8 mouse cellular contexts compared by ENCODE assay signal in genomic region chr19:6076564-6077393, GRCm38 (mm10). TPM values are rescaled to one million over a fixed set of nuclear protein-coding genes. Genes with fewer than 3 reads are reported as not detected.
DNase-seq lines count a peak whose midpoint lies in the region; ATAC-seq and TF ChIP-seq lines count a peak whose summit lies in the region.

Vps51 (minus strand) TSS chr19:6077231.

- peak; percentile 93 for ATAC-seq in forebrain, embryonic 16.5 days
- ATAC-seq in neural tube, embryonic 15.5 days (ENCODE audit: low FRiP score), result peak; percentile 87

- H3K36me3 ChIP-seq in MEL (ENCODE audit: control insufficient read depth in 1 of 2, insufficient read depth in 2 of 2, low read length in 2 of 2), result peaks cover 0 to 4% of the 10 kb centered on the region in 2 experiments; a peak in 1 of 4 replicates
- peaks cover 11% of the 10 kb centered on the region for H3K36me3 ChIP-seq in forebrain, embryonic 16.5 days (ENCODE audit: control insufficient read depth, insufficient read depth)
- peaks cover 24% of the 10 kb centered on the region for H3K36me3 ChIP-seq in neural tube, embryonic 15.5 days

- intact Hi-C loops in heart, postnatal 25 days (cut with DNase I), result no loop called here

- peak within 1 kb of the TSS; percentile 88 for H3K9ac ChIP-seq in MEL (ENCODE audit: control insufficient read depth, low read depth, low read length, poor library complexity, severe bottlenecking)
- H3K9ac ChIP-seq in forebrain, embryonic 16.5 days (replicated peaks; ENCODE audit: low read depth, low read length), result peak within 1 kb of the TSS; percentile 76
- H3K9ac ChIP-seq in neural tube, embryonic 15.5 days (replicated peaks), result peak within 1 kb of the TSS; percentile 63

- no peaks in the 10 kb centered on the region for H3K27me3 ChIP-seq in MEL (ENCODE audit: control insufficient read depth in 1 of 2, insufficient read depth in 2 of 2, low read length in 2 of 2)
- no peaks in the 10 kb centered on the region for H3K27me3 ChIP-seq in forebrain, embryonic 16.5 days (replicated peaks; ENCODE audit: control insufficient read depth, insufficient read depth, low read length)
- no peaks in the 10 kb centered on the region for H3K27me3 ChIP-seq in neural tube, embryonic 15.5 days (replicated peaks)

- H3K4me2 ChIP-seq in forebrain, embryonic 16.5 days (ENCODE audit: low read length), result peak within 1 kb of the TSS; percentile 94
- H3K4me2 ChIP-seq in neural tube, embryonic 15.5 days, result peak within 1 kb of the TSS; percentile 91

- H3K4me3 ChIP-seq in MEL (ENCODE audit: control insufficient read depth in 1 of 2, insufficient read depth in 1 of 2, low read depth in 2 of 2, low read length in 2 of 2), result peak within 1 kb of the TSS; percentile 79 to 89
- H3K4me3 ChIP-seq in forebrain, embryonic 16.5 days (replicated peaks; ENCODE audit: low read length), result peak within 1 kb of the TSS; percentile 65
- peak within 1 kb of the TSS; percentile 80 for H3K4me3 ChIP-seq in lung, adult 2 months (replicated peaks; ENCODE audit: extremely low read depth, low read depth, low read length)
- peak within 1 kb of the TSS; percentile 63 for H3K4me3 ChIP-seq in neural tube, embryonic 15.5 days (replicated peaks)

- H3K27ac ChIP-seq in MEL (ENCODE audit: control insufficient read depth, low read depth, low read length), result peak within 1 kb of the TSS; percentile 72
- H3K27ac ChIP-seq in forebrain, embryonic 16.5 days (ENCODE audit: low read length), result peak within 1 kb of the TSS; percentile 82
- H3K27ac ChIP-seq in neural tube, embryonic 15.5 days (replicated peaks), result peak within 1 kb of the TSS; percentile 92

- no peaks in the 10 kb centered on the region for H3K9me3 ChIP-seq in MEL (replicated peaks; ENCODE audit: insufficient read depth, low read length)
- H3K9me3 ChIP-seq in forebrain, embryonic 16.5 days (ENCODE audit: control insufficient read depth, low read length), result no peaks in the 10 kb centered on the region
- no peaks in the 10 kb centered on the region for H3K9me3 ChIP-seq in neural tube, embryonic 15.5 days (replicated peaks)

- 2% methylated on average over 33 of the region's 33 CpGs for WGBS in forebrain, embryonic 16.5 days
- under 1% methylated on average over 33 of the region's 33 CpGs for WGBS in lung, adult 2 months
- 2% methylated on average over 33 of the region's 33 CpGs for WGBS in neural tube, embryonic 15.5 days

- peak; percentile 62 to 76; a peak in 3 of 4 replicates for TF ChIP-seq POLR2A in MEL (IDR thresholded peaks at IDR 0.05; ENCODE audit: control insufficient read depth in 1 of 2, insufficient read depth in 1 of 2, low read depth in 1 of 2, low read length in 2 of 2, poor library complexity in 1 of 2)
- TF ChIP-seq POLR2A in lung, adult 2 months (IDR thresholded peaks at IDR 0.05; ENCODE audit: borderline replicate concordance, extremely low read depth, low read depth, low read length), result peak; percentile 60; the same call in 1 of the 2 replicates

- TF ChIP-seq RAD21 in MEL (IDR thresholded peaks at IDR 0.05; ENCODE audit: low read depth, low read length), result no peak

- no peak; a peak in 1 of 6 replicates for TF ChIP-seq CTCF in MEL (IDR thresholded peaks at IDR 0.05 in 2 of 3, conservative IDR thresholded peaks at IDR 0.05 in 1 of 3; ENCODE audit: control insufficient read depth in 1 of 3, insufficient read depth in 1 of 3, low read depth in 2 of 3, low read length in 3 of 3, poor library complexity in 1 of 3, severe bottlenecking in 1 of 3)
- TF ChIP-seq CTCF in lung, adult 2 months (IDR thresholded peaks at IDR 0.05; ENCODE audit: insufficient read depth, low read length), result no peak

- TF ChIP-seq EP300 in MEL (IDR thresholded peaks at IDR 0.05; ENCODE audit: low read depth in 1 of 2, low read length in 2 of 2), result peak in 1 of 2 experiments; percentile 41; a peak in 1 of 4 replicates

- peaks cover 12% of the 10 kb centered on the region for H3K79me2 ChIP-seq in MEL (ENCODE audit: control insufficient read depth, insufficient read depth, low read length, poor library complexity)

- H3K4me1 ChIP-seq in MEL (ENCODE audit: control insufficient read depth in 1 of 2, insufficient read depth in 2 of 2, low read length in 2 of 2), result peaks cover 0 to 7% of the 10 kb centered on the region in 2 experiments; a peak in 2 of 4 replicates
- H3K4me1 ChIP-seq in forebrain, embryonic 16.5 days (replicated peaks; ENCODE audit: control insufficient read depth, insufficient read depth, low read length), result peaks cover 17% of the 10 kb centered on the region
- peaks cover 6% of the 10 kb centered on the region for H3K4me1 ChIP-seq in lung, adult 2 months (ENCODE audit: control insufficient read depth, insufficient read depth, low read length)
- peaks cover 27% of the 10 kb centered on the region for H3K4me1 ChIP-seq in neural tube, embryonic 15.5 days

- peak; percentile 97 for DNase-seq in MEL (ENCODE audit: low read depth, low spot score)
- peak; percentile 85 to 88 for DNase-seq in cerebellum, adult 18-20 months
- DNase-seq in heart, postnatal 25 days (ENCODE audit: low spot score), result peak; percentile 68
- DNase-seq in layer of hippocampus, adult 18-20 months (ENCODE audit: low spot score in 2 of 2), result peak; percentile 81 to 92
- peak; percentile 84 for DNase-seq in lung, adult 2 months
- peak; percentile 84 for DNase-seq in testis, postnatal 10 days (ENCODE audit: low spot score)

TF ChIP-seq in MEL, 35 proteins besides CTCF, POLR2A, EP300 and RAD21 (continues in another document):
- no peak for TF ChIP-seq MYB (IDR thresholded peaks at IDR 0.05; ENCODE audit: low read depth, low read length)
- peak; percentile 94 for TF ChIP-seq MXI1 (IDR thresholded peaks at IDR 0.05; ENCODE audit: low read depth, low read length)
- peak; percentile 96 for TF ChIP-seq SIN3A (IDR thresholded peaks at IDR 0.05; ENCODE audit: low read length)
- TF ChIP-seq NELFE (IDR thresholded peaks at IDR 0.05; ENCODE audit: low read depth, low read length), result peak; percentile 73
- no peak for TF ChIP-seq POLR2AphosphoS5 (IDR thresholded peaks at IDR 0.05; ENCODE audit: borderline replicate concordance, low read depth, low read length)
- no peak for TF ChIP-seq USF2 (IDR thresholded peaks at IDR 0.05; ENCODE audit: borderline replicate concordance in 1 of 2, insufficient read depth in 1 of 2, low read depth in 1 of 2, low read length in 2 of 2)
- peak; percentile 17; the same call in 1 of the 2 replicates for TF ChIP-seq GATA1 (IDR thresholded peaks at IDR 0.05; ENCODE audit: low read depth, low read length)
- TF ChIP-seq ETS1 (IDR thresholded peaks at IDR 0.05; ENCODE audit: low read depth, low read length), result peak; percentile 68
- TF ChIP-seq MYC (IDR thresholded peaks at IDR 0.05; ENCODE audit: low read depth, low read length), result peak; percentile 81
- peak; percentile 92 for TF ChIP-seq MAZ (IDR thresholded peaks at IDR 0.05; ENCODE audit: low read depth, low read length)
- TF ChIP-seq JUND (IDR thresholded peaks at IDR 0.05; ENCODE audit: low read depth, low read length), result peak; percentile 12; the same call in 1 of the 2 replicates
- no peak for TF ChIP-seq MAFK (IDR thresholded peaks at IDR 0.05; ENCODE audit: borderline replicate concordance, low read depth, low read length)
- peak; percentile 83 for TF ChIP-seq KAT2A (conservative IDR thresholded peaks at IDR 0.05; ENCODE audit: low read depth, low read length)
- TF ChIP-seq TAL1 (IDR thresholded peaks at IDR 0.05; ENCODE audit: low read length), result no peak
- TF ChIP-seq ELF1 (IDR thresholded peaks at IDR 0.05; ENCODE audit: low read depth, low read length), result peak; percentile 89
- no peak for TF ChIP-seq BHLHE40 (IDR thresholded peaks at IDR 0.05; ENCODE audit: borderline replicate concordance, low read depth, low read length)
- peak; percentile 67; the same call in 1 of the 2 replicates for TF ChIP-seq MAX (IDR thresholded peaks at IDR 0.05; ENCODE audit: low read length)
- peak; percentile 93 for TF ChIP-seq HCFC1 (IDR thresholded peaks at IDR 0.05; ENCODE audit: low read depth, low read length)
- no peak for TF ChIP-seq GABPA (IDR thresholded peaks at IDR 0.05; ENCODE audit: low read depth, low read length)
- TF ChIP-seq ZMIZ1 (IDR thresholded peaks at IDR 0.05; ENCODE audit: low read depth, low read length), result peak; percentile 23; the same call in 1 of the 2 replicates
- peak; percentile 33; the same call in 1 of the 2 replicates for TF ChIP-seq USF1 (IDR thresholded peaks at IDR 0.05; ENCODE audit: low read depth, low read length)
- TF ChIP-seq POLR2AphosphoS2 (IDR thresholded peaks at IDR 0.05; ENCODE audit: low read length), result peak; percentile 70; the same call in 1 of the 2 replicates
- no peak for TF ChIP-seq CHD1 (IDR thresholded peaks at IDR 0.05; ENCODE audit: low read depth, low read length)
- TF ChIP-seq ZNF384 (IDR thresholded peaks at IDR 0.05; ENCODE audit: low read depth, low read length), result peak; percentile 60; the same call in 1 of the 2 replicates
- peak; percentile 67; the same call in 1 of the 2 replicates for TF ChIP-seq E2F4 (IDR thresholded peaks at IDR 0.05; ENCODE audit: borderline replicate concordance, low read depth, low read length)
- TF ChIP-seq RCOR1 (IDR thresholded peaks at IDR 0.05; ENCODE audit: low read depth, low read length), result peak; percentile 52; the same call in 1 of the 2 replicates
- TF ChIP-seq ZKSCAN1 (IDR thresholded peaks at IDR 0.05; ENCODE audit: low read depth, low read length), result no peak
- 0 out of 2 replicates have a peak, but pooled peaks have one; percentile 63 for TF ChIP-seq UBTF (IDR thresholded peaks at IDR 0.05; ENCODE audit: borderline replicate concordance, insufficient read depth, low read depth, low read length)
- no peak; the same call in 1 of the 2 replicates for TF ChIP-seq SMC3 (IDR thresholded peaks at IDR 0.05; ENCODE audit: low read depth, low read length)
- peak; percentile 89 for TF ChIP-seq TBP (IDR thresholded peaks at IDR 0.05; ENCODE audit: low read depth, low read length)
- 0 out of 2 replicates have a peak, but pooled peaks have one; percentile 36 for TF ChIP-seq MEF2A (IDR thresholded peaks at IDR 0.05; ENCODE audit: extremely low read depth, insufficient replicate concordance, low read depth, low read length, poor library complexity, severe bottlenecking)

RNA-seq across cellular contexts. Expression of gene Vps51, which starts in this region (rescaled TPM):
- 29.4 and 30.9 TPM in 2 replicates for total RNA-seq in MEL (2012; rRNA removed)
- polyA plus RNA-seq in MEL (2012; ENCODE audit: insufficient read depth in 1 of 2, insufficient read length in 2 of 2, low read depth in 1 of 2, low replicate concordance in 2 of 2, missing spikeins in 1 of 2), result 10 to 100 TPM in 1 of 2 experiments, not detected in 1; 60.5 TPM
- polyA plus RNA-seq in forebrain, embryonic 16.5 days (2015; fragmentation: Nextera tagmentation; extraction: Ambion mirVana), result 85.9 and 88.5 TPM in 2 replicates
- total RNA-seq in heart, postnatal 25 days (2021), result 10 to 100 TPM; 23.0 to 25.3 TPM
- 10 to 100 TPM; 93.7 to 94.4 TPM for total RNA-seq in layer of hippocampus, adult 18-20 months (2021)
- 61.7 and 81.7 TPM in 2 replicates for polyA plus RNA-seq in lung, adult 2 months (2012; rRNA removed)
- polyA plus RNA-seq in neural tube, embryonic 15.5 days (2015; fragmentation: Nextera tagmentation; extraction: Ambion mirVana), result 80.8 and 83.8 TPM in 2 replicates

Comparison
In these comparisons a context has a peak if more than half of its experiments do, and no peak if none do; other contexts are left out.
1. Peak in every context shown above with its lines: DNase-seq, ATAC-seq, H3K4me3 ChIP-seq and H3K27ac ChIP-seq.